Mouse (Mus musculus): Measurements from ENCODE around the gene Rbm41. TPM values are rescaled to one million over a fixed set of nuclear protein-coding genes. Genes with fewer than 3 reads are reported as not detected.

Rbm41 gene
- polyA plus RNA-seq, 1 experiment from 2014 or later, result 5.0 TPM

- H3K9me3 ChIP-seq (replicated peaks), result no peaks in the 10 kb centered on the region
- peaks cover 66% of the 10 kb centered on the region for H3K27me3 ChIP-seq (ENCODE audit: low read depth, poor library complexity, severe bottlenecking)
- no peaks in the 10 kb centered on the region for H3K36me3 ChIP-seq
- no peaks in the 10 kb centered on the region for H3K4me1 ChIP-seq
- DNase-seq (ENCODE audit: low spot score), result no peak
- H3K27ac ChIP-seq (replicated peaks), result no peak overlapping the region
- 90% methylated on average over 5 of the region's 5 CpGs for WGBS
- no peak overlapping the region for H3K4me3 ChIP-seq
Observed at GRCm38 (mm10) chrX:139859402-139859801, 139.0 kb downstream of the Rbm41 start.

DNA sequence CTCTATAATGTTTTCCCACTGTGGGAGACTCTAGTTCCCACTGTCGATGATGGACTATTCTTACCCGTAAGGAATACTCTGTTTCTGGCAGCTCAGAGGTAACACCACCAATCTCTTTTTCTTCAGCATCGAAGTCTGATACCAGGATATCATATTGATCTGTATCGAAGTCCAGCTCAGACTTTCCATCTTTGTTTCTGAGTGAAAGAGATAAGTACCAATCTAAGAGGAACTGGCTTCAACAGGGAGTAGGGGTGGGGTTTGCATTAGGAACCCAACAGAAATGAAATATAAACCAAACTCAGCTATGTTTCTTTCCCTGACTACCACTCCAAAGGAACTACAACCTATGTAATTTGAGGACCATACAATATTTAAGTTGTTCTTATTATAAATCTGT is 143.6 kb downstream of the Rbm41 start:
- Histone ChIP-seq H3K4me1 (no peaks in the 10 kb centered on the region), H3K9me3 (replicated peaks) (no peaks in the 10 kb centered on the region), H3K36me3 (no peaks in the 10 kb centered on the region), H3K4me3 (no peak overlapping the region), H3K27ac (replicated peaks) (no peak overlapping the region), H3K27me3 (ENCODE audit: low read depth, poor library complexity, severe bottlenecking) (peaks cover 44% of the 10 kb centered on the region)
- WGBS, result 90% methylated on average over 4 of the region's 4 CpGs
- no peak for DNase-seq (ENCODE audit: low spot score)

- Histone ChIP-seq H3K9me3 (replicated peaks) (no peaks in the 10 kb centered on the region), H3K27ac (replicated peaks) (no peak overlapping the region), H3K4me1 (no peaks in the 10 kb centered on the region), H3K27me3 (ENCODE audit: low read depth, poor library complexity, severe bottlenecking) (peaks cover 88% of the 10 kb centered on the region), H3K36me3 (no peaks in the 10 kb centered on the region), H3K4me3 (no peak overlapping the region)
- WGBS, result 89% methylated on average over 6 of the region's 6 CpGs
- DNase-seq (ENCODE audit: low spot score), result no peak
Observed at GRCm38 (mm10) chrX:139841091-139841490, 157.3 kb downstream of the Rbm41 start.

Other genes with a start within 250 kb of the Rbm41 start
- gene Ripply1, start 216.2 kb downstream of the Rbm41 start, polyA plus RNA-seq (2016; fragmentation: Nextera tagmentation; extraction: Ambion mirVana), result 0.68 and 1.1 TPM in 2 replicates
- 0.11 and 0.15 TPM in 2 replicates for gene Cldn2, start 197.8 kb downstream of the Rbm41 start, polyA plus RNA-seq (2016; fragmentation: Nextera tagmentation; extraction: Ambion mirVana)
- gene Morc4, start 126.9 kb downstream of the Rbm41 start, polyA plus RNA-seq (2016; fragmentation: Nextera tagmentation; extraction: Ambion mirVana), result 6.7 and 7.3 TPM in 2 replicates
- gene Nup62cl, start 64.1 kb upstream of the Rbm41 start, polyA plus RNA-seq (2016; fragmentation: Nextera tagmentation; extraction: Ambion mirVana), result 2.4 and 3.8 TPM in 2 replicates
- gene Pih1h3b, start 64.3 kb upstream of the Rbm41 start, polyA plus RNA-seq (2016; fragmentation: Nextera tagmentation; extraction: Ambion mirVana), result not detected in 2 replicates